Mouse (Mus musculus): Measurements from ENCODE around the gene Btg4. TPM values are rescaled to one million over a fixed set of nuclear protein-coding genes. Genes with fewer than 3 reads are reported as not detected.

The Btg4 gene
- polyA plus RNA-seq (2014; fragmentation: Illumina TruSeq; extraction: RNeasy Lipid Tissue Mini Kit (QIAGEN cat#74804); ENCODE audit: low read depth, low replicate concordance): not detected

DNA sequence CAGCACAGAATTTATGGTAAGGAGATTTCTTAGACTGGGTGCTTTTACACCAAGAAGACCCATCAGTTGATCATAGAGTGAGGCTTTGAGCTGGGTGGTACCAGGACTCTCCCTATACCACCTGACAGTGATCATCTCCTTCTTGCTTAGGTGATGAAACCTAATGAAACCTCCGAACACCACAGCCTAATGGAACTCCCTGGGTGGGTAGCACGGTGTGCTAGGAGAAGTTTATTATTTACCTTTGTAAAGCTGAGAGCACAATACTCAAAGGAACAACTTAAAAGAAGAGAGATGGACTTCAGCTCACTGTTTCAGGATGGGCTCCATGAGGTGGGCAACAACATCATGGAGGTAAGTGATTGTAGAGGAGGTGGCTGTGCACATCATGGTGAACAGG lies at the start of gene Btg4:
TSS of gene Btg4 (plus strand) at position 301 of the 400 bp plus-strand sequence.

GRCm38 (mm10) chr9:51076979-51077315 lies 16.2 kb downstream of the Btg4 start, which contains the start of gene Layn:
Gene Layn (minus strand): TSS chr9:51077094.

GRCm38 (mm10) chr9:51101756-51102425 lies 41.2 kb downstream of the Btg4 start, which contains the start of gene 4833427G06Rik:
Gene 4833427G06Rik (minus strand): TSS chr9:51102078.

GRCm38 (mm10) chr9:51165312-51166180 lies 104.8 kb downstream of the Btg4 start, which contains the start of gene Gm32742:
Gene Gm32742 (minus strand): TSS chr9:51165517.

Other genes starting within 250 kb of the Btg4 start
- gene Ppp2r1b, start 215.6 kb upstream of the Btg4 start, polyA plus RNA-seq (2014; fragmentation: Illumina TruSeq; extraction: RNeasy Lipid Tissue Mini Kit (QIAGEN cat#74804); ENCODE audit: low read depth, low replicate concordance): 6.4 TPM
- gene Sik2, start 51.8 kb upstream of the Btg4 start, polyA plus RNA-seq (2014; fragmentation: Illumina TruSeq; extraction: RNeasy Lipid Tissue Mini Kit (QIAGEN cat#74804); ENCODE audit: low read depth, low replicate concordance): 14.8 TPM
- gene Layn, start 16.2 kb downstream of the Btg4 start, polyA plus RNA-seq (2014; fragmentation: Illumina TruSeq; extraction: RNeasy Lipid Tissue Mini Kit (QIAGEN cat#74804); ENCODE audit: low read depth, low replicate concordance): 4.8 TPM
- not detected for gene 4833427G06Rik, start 41.2 kb downstream of the Btg4 start, polyA plus RNA-seq (2014; fragmentation: Illumina TruSeq; extraction: RNeasy Lipid Tissue Mini Kit (QIAGEN cat#74804); ENCODE audit: low read depth, low replicate concordance)
- not detected for gene Gm32742, start 104.6 kb downstream of the Btg4 start, polyA plus RNA-seq (2014; fragmentation: Illumina TruSeq; extraction: RNeasy Lipid Tissue Mini Kit (QIAGEN cat#74804); ENCODE audit: low read depth, low replicate concordance)
- 0.39 TPM for gene Pou2af1, start 152.8 kb downstream of the Btg4 start, polyA plus RNA-seq (2014; fragmentation: Illumina TruSeq; extraction: RNeasy Lipid Tissue Mini Kit (QIAGEN cat#74804); ENCODE audit: low read depth, low replicate concordance)
- 2.1 TPM for gene Colca2, start 217.7 kb downstream of the Btg4 start, polyA plus RNA-seq (2014; fragmentation: Illumina TruSeq; extraction: RNeasy Lipid Tissue Mini Kit (QIAGEN cat#74804); ENCODE audit: low read depth, low replicate concordance)